Mouse (Mus musculus) monocyte, adult 2 months (primary cell): Measurements from ENCODE around the gene Dnajc8.

Source experiments
- DNase-seq, 2 experiments: peaks; one replicate each; pipeline ENCODE4 v3.0.0; 2022; ENCODE audit warnings: low spot score in 2 of 2, low read depth in 1 of 2

Gene Dnajc8

DNA sequence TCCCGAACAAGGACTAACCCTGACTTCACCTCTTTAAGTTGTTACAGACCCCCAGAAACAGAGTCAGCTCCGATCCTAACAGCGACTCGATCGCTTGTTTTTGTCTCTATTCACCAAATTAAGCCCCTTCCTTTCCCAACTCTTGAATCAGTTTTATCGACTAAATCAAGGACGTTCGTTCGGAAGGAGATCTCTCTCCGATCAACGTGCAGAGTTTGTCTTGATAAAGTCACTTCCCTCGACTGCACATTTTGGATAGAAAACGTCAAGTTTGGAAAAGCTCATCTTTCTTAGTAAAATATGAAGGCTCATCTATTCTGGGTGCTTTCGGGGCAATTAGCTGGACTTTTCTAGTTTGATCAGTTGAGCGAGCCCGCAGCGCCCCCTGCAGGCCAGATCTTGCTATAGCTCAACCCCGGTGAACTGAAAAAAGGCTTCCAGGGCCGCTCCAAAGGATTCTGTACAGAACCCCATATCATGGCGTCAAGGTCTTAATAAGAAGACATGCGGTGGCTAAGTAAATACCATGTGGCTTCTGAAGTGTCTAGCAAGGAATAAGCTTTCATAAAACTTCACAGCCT is 20.7 kb upstream of the Dnajc8 start:
- peak in 1 of 2 experiments; percentile 78 for DNase-seq

DNA sequence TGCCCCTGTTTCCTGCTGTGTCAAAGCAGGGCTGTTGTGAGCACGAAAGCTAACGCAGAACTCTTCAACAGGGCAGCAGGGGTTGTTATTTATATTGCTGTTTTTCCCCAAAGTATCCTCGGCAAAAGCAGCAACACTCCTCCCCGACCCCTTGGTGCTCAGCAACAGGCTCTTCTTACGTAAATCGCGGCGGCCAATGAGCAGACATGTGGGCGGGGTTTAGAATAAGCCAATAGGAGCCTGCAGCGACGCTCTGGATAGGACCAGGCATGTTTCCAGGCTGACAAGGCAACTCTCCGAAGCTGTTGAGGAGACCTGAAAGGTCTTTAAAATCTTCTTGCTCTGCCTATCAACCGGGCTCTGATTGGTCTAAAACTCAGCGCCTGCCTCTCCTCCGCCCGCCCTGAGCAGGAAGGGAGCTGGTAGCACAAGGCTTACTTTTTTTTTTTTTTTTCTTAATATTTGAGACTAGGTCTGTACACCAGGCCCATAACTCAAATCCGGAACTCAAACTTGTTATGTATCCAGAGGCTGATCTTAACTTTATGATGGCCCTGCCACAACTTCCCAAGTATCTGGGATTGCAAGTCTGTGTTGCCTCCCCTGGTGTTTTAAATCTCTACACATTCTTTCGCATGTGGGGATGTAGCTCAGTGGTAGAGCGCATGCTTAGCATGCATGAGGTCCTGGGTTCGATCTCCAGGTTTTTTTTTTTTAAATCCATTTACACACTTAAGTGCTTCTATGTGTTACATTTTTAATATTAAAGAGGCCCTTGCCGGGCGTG is 19.8 kb upstream of the Dnajc8 start:
- peak; percentile 70 to 75 for DNase-seq

DNA sequence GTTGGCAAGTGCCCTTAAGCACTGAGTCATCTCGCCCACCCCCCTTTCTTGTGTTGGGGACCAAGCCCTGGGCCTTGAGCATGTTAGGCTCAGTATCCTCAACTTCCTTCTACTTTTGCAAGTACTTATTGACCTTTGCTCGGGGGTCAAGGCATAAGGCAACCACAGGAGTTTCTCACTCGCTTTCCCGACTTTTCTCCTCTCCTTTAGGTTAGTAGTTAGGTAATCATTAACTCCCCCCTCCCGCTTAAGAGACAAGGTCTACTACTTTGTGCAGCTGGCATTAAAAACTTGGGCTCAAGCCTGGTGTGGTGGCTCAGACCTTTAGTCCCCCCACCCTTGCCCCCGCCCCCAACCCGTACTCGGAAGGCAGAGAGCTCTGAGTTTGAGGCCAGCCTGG is 17.3 kb upstream of the Dnajc8 start:
- no peak for DNase-seq

DNA sequence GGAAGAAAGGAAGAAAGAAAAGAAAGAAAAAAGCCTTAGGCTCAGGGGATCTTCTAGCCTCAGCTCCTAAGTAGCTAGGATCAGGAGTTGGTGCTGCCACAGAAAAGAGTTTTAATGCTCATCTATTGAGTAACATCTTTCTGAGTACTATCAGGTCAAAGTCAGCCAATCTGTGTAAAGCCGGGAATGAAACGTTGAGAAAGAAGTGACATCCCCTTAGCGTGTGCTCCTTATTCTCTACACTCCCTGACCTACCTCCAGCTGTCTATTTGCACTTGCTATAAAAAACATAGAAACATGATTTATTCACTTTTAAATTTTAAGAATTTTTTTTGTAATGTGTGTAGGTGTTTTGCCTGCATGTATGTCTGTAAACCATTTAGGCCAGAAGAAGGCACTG is 16.2 kb upstream of the Dnajc8 start:
- no peak for DNase-seq

DNA sequence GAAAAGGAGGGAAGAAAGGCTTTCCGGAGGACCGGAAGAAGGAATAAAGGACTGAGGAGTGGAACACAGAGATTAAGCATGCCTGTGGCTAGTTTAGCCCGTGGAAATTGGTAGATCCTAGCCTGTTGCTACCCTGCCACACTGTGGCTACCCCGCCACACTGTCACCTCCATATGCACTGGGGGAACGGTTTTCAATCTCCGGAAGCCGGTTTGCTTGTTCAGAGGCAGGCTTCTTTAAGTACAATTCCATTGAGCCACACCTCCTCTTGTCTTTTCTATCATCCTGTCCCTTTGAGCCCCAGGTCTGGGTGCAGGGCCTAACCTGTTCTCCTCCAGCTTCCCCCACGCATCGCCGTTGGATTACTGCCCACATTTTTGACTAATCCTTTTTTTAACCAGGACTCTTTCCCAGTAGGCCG is 11.0 kb upstream of the Dnajc8 start:
- DNase-seq, result no peak

DNA sequence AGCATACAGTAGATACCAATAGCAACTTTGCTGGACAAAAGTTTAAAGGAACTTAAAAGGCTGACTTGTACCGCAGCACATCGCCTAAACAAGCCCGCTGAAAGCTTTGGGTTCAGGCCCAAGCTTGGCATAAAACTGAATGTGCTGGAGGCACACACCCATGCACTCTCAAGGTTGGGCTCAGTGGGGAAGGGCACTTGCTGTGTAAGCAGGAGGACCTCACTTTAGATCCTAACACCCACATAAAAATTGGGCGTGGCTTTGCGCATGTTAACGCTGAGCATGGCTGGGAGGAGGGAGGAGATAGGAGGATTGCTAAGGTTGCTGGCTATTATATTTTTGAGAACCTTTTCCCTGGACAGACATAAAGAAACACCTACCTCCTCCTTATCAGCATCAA is 10.5 kb upstream of the Dnajc8 start:
- DNase-seq, result no peak

DNA sequence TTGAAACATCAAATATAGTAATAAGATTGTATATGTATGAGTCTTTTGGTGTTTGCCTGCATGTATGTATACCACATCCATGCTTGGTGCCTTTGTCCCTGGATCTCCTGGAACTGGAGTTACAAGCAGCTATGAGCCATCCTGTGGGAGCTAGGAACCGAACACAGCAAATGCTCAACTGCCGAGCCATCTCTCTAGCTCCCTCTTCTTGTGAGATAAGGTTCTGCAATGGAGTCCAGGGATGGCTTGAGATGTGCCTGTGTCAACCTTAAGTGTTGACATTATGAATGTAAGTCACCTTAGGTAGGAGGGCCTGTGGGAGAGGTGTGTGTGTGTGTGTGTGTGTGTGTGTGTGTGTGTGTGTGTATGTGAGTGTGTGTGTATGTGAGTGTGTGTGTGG is 8.7 kb upstream of the Dnajc8 start:
- DNase-seq, result no peak

DNA sequence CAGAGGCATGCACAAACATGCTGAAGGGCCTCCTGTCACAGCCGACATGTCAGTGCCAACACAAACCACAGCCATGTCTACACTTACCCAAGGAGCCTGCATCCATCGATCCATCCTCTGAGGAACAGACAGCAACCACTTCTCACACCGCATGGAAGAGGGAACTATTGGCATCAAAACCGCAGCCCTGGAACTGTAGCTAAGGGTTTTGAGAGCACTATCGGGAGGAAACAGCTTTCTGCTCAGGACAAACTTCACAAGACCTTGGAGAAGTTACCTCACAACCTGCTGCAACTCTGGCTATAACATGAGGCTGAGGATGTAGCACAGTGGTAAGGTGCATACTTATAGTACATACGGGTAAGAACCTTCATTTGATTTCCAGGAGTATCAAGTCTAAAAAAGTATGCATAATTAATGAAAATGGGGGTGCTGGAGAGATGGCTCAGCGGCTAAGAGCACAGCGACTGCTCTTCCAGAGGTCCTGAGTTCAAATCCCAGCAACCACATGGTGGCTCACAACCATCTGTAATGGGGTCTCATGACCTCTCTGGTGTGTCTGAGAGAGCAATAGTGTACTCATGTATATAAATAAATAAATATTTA is 7.3 kb upstream of the Dnajc8 start:
- DNase-seq, result no peak

DNA sequence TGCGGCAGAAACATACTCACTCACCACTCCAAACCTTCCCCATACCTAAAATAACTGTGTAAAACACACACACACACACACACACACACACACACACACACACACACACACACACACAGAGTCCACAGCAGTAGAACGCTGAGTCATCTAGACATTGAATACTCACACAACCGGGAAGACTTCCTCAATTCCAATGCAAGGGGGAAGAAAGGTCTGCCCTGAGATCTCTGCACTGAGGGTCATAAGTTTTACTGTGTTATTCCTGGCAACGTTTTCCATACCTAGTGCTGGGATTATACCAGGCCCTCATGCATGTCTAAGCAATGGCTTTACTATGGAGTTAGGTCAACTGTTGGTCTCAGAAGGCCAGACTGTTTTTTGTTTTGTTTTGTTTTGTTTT is 6.0 kb upstream of the Dnajc8 start:
- DNase-seq, result no peak

DNA sequence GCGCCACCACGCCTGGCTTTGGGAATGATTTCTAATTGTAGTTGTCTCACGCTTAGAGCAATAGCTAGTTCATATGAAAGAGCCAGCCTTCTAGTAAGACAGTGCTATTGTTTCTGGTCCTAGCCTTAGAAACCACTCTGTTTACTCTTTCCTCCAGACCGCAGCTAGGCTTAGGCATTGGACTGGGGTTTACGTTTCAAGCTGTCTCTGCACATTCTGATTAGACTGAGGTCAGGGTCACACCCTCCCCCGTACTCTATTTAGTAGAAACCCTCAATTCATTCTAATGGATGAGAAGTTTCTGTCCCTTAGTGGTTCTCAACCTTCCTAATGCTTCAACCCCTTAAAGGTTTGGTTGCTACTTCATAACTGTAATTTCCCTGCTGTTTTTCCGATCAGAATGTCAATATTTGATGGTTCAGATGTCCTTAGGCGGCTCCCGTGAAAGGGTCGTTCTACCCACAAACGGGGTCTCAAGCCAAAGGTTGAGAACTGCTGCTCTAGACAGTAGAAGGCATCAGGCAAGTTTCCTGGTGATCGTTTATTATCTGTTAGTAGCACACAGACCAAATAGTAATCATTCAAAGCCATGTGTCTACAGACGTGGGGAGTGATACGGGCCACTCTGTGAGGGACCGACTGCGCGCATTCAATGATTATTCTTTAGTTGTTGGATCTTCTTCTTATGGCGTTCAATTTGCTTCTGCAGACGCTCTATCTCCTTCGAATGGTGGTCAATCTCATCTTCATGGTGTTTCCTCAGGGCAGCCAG is 5.1 kb upstream of the Dnajc8 start:
- no peak for DNase-seq

DNA sequence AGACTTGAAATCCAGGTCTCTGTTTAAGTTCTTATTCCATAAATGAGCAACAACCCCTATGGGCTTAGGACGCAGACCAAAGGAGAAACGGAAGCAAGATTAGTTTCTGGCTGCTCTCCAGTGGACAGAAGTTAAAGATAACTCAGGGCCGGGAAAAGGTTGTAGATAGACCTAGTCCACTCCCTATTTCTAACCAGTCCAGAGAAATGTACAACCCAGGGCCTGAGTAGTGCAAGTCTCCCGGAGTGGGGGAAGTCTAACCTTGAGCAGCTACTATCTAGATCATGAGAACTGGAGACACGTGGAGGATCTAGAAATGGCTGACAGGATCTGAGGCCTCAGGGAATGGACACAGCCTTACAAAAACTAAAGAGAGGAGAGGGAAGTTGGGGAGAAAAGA is 2.9 kb upstream of the Dnajc8 start:
- DNase-seq, result no peak

DNA sequence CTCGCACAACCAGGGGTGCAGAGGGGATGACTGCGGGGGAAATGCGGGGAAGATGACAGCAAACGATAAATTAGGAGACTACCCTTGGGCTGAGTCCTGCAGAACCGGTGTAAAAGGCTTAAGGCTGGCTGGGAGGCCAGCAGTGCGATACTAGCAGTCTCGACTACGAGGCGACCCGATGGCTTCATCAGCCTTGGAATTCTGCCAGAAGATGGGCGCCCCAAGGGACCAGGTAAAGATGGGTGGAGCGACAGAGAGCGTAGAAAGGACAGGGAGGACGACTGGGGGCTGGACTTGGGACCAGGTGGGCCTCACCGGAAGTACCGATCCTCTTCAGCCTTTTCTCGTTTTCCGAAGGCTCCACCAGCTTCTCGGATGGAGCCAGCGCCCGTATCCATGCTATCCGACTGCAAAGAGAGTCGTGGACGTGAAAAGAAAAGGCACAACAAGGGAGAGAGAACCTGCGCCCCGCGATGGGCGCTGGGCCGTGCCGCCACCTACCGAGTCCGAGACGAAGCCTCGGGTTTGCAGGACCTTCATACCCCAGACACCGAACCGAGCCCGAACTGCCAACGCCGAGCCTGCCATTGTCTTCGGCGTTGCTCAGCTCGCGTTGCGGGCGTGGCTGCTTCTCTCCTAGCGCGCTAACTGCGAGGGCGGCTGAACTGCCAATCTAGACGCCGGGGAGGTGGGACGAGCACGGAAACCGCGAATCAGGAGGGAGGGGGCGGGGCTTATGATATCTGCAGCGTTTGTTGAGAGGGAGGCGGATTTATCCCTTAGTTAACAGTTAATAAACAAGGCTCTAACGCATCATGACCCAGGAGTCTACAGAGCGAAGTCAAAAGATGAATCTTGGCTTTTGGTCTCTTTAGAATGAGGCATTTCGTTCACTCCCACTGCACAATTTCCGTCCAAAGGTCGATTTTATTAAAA is 2.1 kb upstream of the Dnajc8 start, which contains the start of gene Atpif1:
Atpif1 (minus strand) TSS at position 679 of the 936 bp plus-strand sequence.
- peak in 1 of 2 experiments; percentile 73 for DNase-seq

DNA sequence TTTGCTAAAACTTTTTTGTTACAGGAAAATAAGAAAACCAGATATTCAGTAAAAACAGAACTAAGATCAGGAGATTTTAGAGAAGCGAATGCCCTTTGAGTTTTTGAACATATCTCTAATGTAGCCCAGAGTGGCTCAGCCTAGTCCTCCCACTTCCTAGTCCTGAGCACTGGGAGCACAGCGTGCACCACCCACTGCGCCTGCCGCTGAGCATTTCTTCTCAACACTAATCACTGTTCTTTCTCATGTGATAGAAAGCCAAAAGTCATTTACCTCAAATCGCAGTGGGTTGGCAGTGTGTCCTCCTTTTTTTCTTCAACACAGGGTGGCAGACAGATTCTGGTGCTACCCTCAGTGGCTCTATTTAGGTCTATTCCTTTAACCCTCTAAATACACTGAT is 4.1 kb downstream of the Dnajc8 start:
- no peak for DNase-seq

DNA sequence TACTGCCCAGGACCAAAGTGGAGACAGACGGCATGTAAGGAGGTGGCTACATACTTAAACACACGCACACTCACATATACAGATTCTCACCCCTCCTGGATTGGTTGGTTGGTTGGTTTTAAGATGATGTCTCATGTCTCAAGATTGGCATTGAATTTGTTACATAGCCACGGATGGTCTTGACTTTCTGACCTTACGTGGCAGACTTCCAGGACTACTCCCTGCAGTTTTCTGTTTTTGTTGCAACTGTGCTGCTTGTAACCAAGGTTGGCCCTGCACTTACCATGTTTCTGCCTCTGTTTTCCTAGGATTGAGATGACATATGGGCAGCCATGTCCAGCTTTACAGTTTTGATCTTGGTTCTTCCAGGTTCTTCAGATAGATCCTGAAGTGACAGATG is 6.1 kb downstream of the Dnajc8 start:
- no peak for DNase-seq

DNA sequence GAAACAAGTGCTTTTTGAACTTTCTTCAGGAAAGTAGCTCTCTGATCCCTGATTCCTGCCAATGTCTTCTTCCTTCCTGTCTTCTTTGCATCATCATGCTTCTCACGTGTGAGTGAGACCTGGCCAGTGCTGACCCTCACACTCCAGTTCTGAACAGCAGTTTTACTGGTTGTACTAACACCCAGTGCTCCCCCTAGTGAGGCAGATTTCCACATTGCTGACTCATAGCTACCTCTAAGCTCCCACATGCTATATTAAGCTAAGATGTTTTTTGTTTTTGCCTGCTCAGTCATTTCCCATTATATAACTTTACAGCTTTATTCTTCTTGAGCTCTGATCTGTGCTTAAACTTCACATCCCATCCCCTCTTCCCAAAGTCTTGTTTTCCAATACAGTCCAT is 7.4 kb downstream of the Dnajc8 start:
- DNase-seq, result no peak

DNA sequence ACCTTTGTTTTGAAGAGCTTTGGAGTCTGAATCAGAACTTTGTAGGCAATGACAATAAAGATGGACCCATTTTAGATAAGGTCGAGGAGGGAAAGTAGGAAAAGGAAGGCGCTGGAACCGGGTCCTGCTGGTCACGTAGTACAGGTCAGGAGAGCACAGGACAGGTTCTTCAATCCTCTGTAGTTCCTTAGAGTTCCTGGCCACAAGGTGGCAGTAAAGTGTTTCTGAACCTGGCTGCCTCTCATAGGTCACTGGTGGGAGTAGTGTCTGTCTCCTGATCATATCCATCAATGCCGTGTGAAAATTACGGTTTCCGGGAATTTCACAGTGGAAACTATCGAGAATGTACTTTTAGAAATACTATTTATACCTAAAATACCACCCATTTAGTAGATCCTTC is 10.5 kb downstream of the Dnajc8 start:
- no peak for DNase-seq

DNA sequence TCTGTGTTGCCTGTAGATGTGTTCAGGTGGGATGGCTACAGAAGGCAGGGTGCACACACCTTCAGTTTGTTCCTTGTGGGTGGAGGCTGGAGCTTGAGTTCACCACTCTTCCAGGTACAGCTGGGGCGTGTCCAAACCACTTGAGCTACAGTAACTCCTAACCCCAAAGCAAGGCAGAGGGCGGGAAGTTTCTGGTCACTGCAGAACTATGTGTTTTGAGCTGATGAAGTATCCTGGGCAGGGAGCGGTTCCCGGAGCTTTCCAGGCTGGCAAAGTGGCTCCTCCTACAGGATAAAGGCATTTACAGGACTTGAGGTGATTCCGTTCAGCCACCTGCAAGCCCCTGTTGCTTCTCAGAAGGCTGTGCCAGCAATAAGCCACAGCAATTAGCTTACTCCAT is 18.9 kb downstream of the Dnajc8 start:
- no peak for DNase-seq

DNA sequence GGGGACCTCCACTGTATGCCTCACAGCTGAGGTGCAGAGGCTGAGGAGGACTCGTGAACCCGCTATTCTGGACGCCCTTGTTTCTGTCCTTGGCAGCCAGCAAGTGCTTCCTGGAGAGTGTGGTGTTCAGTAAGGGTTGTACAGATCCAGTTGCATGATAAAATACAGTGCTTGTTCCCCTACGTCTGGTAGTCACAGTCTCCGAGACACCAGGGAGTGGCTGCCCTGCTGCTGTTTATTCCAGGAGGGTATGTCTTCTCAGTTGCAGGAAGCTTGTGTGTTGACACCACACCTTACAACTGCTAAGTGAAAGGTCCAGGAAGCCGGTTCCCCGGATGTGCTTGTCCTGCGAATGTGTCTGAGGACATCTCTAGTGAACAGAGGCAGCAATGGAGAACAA is 19.3 kb downstream of the Dnajc8 start:
- DNase-seq, result no peak

DNA sequence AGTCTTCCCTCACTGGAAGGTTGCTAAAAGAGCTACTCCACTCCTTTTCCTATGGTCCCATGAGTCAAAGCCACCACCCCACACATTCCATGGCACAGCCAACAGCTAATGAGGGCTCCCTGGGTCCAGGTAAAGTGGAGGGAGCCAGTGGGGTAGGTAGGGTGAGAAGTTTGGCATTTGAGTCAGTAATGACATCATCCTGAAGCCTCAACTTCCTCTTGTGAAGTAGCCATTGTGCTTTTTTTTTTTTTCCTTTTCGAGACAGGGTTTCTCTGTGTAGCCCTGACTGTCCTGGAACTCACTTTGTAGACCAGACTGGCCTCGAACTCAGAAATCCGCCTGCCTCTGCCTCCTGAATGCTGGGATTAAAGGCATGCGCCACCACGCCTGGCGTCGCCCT is 20.2 kb downstream of the Dnajc8 start:
- DNase-seq, result peak in 1 of 2 experiments; percentile 10

DNA sequence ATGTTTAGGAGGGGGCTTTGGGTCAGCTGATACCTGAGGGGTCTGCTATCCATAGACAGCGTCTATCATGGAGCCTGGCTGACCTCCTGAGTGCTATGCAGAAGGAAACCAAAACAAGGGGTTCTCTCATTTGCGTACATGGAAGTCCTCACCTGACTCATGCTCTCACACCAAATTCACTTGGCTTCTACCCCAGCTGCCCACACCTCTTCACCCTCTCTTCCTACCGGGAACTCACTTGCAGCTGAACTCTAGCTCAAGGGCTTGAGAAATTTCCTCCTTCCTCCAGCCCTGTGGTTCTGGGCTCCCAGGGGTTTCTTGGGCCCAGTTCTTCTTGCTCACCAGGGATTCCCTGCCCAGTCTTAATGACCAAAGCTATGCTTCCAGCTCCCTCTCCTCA is 27.9 kb downstream of the Dnajc8 start:
- DNase-seq, result no peak

DNA sequence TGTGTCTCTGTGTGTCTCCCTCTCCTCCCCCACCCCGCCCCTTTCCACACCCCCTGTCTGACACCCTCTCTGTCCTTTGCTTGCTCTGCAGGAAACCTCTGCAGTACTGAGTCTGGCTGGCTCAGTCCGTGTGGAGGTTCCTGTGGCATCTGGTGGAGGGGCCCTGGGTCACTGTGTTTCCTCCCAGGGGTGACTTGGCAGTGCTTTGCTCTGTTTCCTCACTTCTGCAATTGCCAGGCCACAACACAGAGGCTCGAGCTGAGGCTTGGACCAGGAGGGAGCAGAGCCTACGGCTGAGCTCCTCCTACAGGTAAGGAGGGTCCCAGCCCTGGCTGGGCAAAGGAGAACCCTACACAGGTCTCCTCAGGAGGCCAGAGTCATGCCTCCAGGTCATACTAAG is 28.6 kb downstream of the Dnajc8 start, which contains the start of gene Ptafr:
Ptafr (plus strand) TSS at position 103 of the 400 bp plus-strand sequence.
- DNase-seq, result peak; percentile 70 to 79
